Mouse (Mus musculus) Muller cell, postnatal 12 days (primary cell): ENCODE data around the gene Igf2bp2.
A peak's percentile ranks its signal among the peaks of the same experiment; 100 is the strongest.

Experiments
- DNase-seq: peaks from one replicate; pipeline ENCODE4 v3.0.0-alpha.2; 2015; ENCODE audit errors: inconsistent ontology term

Igf2bp2 gene

GRCm38 (mm10) chr16:22106012-22106584 is 57.0 kb downstream of the Igf2bp2 start:
- no peak for DNase-seq

- DNase-seq, result no peak
These were observed 63.0 kb downstream of the Igf2bp2 start for GRCm38 (mm10) chr16:22100067-22100466.

GRCm38 (mm10) chr16:22097659-22098058 is 65.4 kb downstream of the Igf2bp2 start:
- DNase-seq, result peak; percentile 14

- DNase-seq, result no peak
These were observed 67.3 kb downstream of the Igf2bp2 start for GRCm38 (mm10) chr16:22095751-22096150.

DNA sequence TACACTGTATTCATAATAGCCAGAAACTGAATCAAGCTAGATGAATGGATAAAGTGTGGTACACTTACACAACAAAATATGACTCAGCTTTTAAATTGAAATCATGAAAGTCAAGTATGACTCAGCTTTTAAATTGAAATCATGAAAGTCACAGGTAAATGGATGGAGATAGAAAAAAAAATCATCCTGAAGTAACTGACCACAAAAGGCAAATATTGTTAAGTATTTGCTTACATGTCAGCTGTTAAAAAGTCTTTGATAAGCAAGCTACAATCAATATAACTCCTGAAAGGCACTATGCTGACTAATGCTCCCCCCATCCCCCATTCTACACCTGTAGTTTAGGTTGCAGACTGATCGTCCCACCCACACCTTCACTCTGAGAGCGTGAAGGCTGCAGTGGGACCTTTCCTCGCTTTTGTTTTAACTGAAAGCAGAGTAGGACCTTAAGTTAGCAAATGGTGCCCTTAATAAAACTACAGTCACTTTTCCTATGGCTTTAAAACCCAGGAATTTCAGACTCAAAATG is 71.8 kb downstream of the Igf2bp2 start:
- DNase-seq, result no peak

DNA sequence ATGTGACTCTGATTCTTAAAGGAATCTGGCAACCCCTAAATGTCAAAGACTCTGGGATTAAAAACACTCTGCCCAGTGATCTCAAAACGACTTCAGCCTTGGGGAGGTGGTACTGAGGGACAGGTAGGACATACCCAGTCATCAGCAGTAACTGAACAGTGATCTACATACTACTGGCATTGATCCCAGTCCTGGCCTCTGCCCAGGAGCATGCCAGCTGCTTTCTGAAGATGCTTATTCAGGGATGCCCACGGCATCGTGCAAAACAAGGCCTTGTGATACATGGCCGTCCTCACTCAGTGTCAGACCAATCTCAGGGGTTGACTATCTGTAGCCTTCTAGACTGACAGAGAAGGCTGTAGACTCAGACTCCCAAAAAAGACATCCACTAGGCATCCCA is 77.7 kb downstream of the Igf2bp2 start:
- no peak for DNase-seq

- no peak for DNase-seq
These were observed 82.9 kb downstream of the Igf2bp2 start for GRCm38 (mm10) chr16:22080125-22080710.

DNA sequence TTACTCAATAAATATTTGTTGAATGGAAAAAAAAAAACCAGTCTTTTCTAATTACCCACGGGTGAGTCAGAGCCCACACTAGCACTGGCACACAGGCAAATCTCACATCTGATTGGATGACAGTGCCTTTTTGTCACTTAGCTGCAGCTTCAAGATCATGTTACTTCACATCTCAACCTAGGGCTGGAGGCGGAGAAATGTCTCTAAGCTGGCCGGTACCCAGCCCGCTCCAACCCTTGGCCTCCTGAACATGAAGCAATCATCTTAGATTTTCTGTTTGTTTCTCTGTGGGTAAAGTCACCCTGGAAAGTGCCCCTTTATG is 86.5 kb downstream of the Igf2bp2 start:
- DNase-seq, result peak; percentile 89

DNA sequence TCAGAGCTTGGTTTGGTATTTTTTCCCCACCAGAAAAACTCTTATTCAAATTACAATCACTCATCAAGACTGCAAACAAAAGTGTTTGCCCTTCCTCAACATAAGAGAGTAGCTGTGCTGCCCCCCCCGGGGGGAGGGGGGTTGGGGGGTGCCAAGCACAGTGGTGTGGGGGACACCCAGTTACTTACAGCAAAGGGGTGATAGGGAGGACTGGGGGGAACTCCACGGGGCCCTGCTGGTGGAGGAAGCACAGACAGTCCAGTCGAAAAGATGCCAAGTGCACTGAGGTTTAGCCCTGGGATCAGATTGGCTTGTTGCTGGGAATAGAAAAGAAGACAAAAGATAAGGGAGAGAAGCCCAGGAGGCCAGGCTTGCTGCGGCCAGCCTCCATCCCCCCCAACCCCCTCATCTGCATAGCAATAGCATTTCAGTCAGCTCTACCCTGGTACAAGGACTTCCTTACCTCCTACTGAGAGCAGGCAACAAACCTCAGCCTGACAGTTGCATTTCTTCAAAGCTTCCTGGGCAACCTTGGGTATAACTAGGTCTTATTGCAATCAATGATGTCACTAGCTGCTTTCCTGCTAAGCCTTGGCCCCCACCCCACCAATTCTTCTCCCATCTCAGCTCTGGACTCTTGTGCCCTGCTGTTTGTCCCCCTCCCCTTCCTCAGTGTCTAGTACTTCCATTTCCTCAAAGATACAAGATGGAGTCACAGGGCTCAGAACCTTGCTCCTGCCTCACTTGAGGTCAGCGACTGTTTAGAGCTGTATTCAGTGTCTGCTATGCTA is 87.1 kb downstream of the Igf2bp2 start:
- DNase-seq, result no peak

GRCm38 (mm10) chr16:22075067-22075466 is 88.0 kb downstream of the Igf2bp2 start:
- no peak for DNase-seq

DNA sequence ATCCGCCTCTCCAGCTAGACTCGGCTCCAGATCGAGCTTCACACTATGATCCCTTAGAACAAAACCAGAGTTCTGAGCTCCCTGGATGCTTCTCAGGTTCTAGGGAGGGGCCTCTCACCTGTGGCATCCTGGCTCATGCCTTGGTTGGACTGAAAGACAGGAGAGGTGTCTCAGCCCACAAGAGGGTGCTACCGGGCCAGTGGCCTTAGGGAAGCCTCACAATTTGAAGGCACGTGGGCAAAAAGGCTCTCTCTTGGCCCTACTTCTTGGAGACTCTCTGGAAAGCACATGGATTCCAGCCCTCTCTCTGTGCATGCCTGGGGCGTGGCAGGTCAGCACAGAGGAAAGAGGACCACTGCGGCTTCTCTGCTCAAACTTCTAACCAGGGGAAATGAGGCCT is 91.7 kb downstream of the Igf2bp2 start:
- no peak for DNase-seq

DNA sequence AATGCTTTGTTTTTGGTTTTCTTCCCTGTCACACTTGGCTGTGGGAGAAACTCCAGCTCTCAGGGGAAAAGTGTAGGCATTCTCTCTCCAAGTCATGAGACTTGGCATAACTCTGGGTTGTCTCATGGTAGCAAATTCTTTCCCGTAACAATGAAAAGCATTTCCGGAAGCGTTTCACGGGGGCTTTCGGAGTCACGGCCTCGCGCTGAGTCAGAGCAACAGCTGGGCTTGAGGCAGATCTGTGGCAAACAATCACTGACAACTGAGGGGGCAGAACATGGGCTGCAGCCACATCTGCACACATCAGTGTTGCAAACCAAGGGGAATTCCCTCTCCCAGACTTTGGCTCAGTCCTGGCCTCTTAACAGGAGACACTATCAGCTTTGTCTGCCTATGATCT is 95.7 kb downstream of the Igf2bp2 start:
- DNase-seq, result peak; percentile 70

GRCm38 (mm10) chr16:22065536-22065935 is 97.6 kb downstream of the Igf2bp2 start:
- DNase-seq, result no peak

DNA sequence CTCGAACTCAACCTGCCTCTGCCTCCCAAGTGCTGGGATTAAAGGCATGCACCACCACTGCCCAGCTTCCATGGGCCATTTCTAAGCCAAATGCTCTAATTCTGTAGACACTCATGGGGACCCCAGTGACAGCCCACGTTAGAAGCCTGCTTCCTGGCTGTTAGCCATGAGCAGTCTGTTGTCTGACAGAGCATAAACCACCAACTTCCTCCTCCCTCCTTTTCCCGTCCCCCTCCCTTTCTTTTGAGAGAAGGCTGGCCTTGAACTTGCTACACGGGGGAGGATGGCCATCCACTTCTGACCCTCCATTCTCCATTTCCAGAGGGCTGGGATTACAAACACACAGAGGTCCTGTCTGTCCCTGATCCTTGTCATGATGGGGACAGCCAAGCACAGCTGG is 100.8 kb downstream of the Igf2bp2 start:
- DNase-seq, result no peak

GRCm38 (mm10) chr16:22061555-22062160 is 101.4 kb downstream of the Igf2bp2 start:
- no peak for DNase-seq

GRCm38 (mm10) chr16:22060416-22060815 is 102.7 kb downstream of the Igf2bp2 start:
- DNase-seq, result no peak

- no peak for DNase-seq
These were observed 104.2 kb downstream of the Igf2bp2 start for GRCm38 (mm10) chr16:22058871-22059270.

- no peak for DNase-seq
These were observed 105.6 kb downstream of the Igf2bp2 start for GRCm38 (mm10) chr16:22057498-22057897.

GRCm38 (mm10) chr16:22053411-22053810 is 109.7 kb downstream of the Igf2bp2 start:
- DNase-seq, result no peak

DNA sequence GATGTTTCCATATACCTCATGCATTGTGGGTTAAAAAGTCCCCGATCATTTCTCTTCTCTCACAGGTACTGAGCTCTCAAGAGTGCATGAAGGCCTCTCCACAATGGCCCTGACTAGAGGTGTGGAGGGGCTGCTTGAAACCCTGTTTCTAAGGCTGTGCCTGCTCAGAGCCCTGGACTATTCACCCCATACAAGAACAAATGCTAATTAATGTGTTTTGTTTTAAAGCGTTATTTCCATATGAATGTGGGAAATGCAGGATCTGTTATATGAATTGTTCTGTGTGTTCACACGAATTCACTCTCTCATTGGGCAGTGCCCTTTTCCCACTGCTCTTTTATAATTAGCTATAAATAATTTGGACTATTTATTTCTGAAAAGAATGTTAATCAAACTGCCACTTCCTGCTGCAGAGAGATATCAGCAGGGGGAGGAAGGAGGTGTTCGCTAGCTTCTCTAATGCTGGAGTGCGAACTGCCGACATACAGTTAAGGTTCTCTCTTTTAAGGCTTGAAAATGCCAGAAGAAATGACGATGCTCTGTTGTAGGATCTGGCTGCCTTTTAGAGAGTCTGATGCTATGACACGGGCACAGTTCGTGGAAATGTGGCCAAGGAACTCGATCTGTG is 116.2 kb downstream of the Igf2bp2 start:
- DNase-seq, result no peak

DNA sequence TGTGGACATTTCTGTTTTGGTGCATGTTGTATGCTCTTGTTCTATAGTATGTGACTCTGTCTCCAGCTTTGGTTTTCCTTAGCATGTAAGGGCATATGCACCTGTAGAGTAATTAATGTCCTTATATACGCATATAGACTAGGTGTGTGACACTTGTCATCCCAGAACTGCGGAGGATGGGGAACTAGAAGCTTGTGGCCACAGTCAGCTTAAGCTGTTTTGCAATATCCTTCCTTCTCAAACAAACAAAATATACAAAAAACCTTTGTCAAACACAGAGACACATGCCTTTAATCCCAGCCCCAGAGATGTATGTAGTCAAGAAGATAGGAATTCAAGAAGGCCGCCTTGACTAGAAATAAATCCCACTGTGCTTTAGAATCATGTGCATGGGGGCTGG is 117.2 kb downstream of the Igf2bp2 start:
- DNase-seq, result no peak

DNA sequence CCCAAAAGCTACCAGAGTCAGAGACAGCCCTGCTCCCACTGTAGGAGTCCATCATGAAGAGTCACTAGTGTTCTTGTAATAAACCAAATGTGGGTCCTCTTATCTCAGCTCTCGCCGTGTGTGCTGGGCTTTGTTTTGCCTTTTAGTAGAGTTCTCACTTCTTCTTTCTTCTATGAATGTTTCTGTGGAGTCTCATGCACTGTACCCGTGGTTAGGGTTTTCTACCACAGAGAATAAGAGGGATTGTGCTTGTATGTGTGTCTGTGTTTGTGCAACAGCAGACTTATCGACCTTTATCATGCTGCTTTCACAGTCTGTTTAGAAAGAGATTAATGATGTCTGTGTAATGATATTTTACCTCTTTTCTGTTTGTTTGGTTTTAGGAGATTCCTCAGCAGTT is 119.3 kb downstream of the Igf2bp2 start:
- no peak for DNase-seq
